Mouse (Mus musculus) brown adipose tissue, adult 24 weeks (tissue): Measurements from ENCODE around the gene Mpped2. TPM values are rescaled to one million over a fixed set of nuclear protein-coding genes. Genes with fewer than 3 reads are reported as not detected.

Experiments
- H3K27ac ChIP-seq: fragments of 200-500 bp; replicated peaks from 2 replicates; pipeline ENCODE4 v1.5.1; 2012; ENCODE audit warnings: low read depth, mild to moderate bottlenecking, low read length
- H3K4me1 ChIP-seq: fragments of 200-500 bp; 2 replicates; pipeline ENCODE4 v1.6.1; 2012; ENCODE audit warnings: low read length, mixed read lengths; ENCODE audit not compliant: control insufficient read depth, insufficient read depth, insufficient read length
- H3K4me3 ChIP-seq: fragments of 200-500 bp; 2 replicates; pipeline ENCODE4 v1.5.1; 2012; ENCODE audit warnings: low read depth, mild to moderate bottlenecking, low read length, moderate library complexity; ENCODE audit not compliant: insufficient read depth
- polyA plus RNA-seq: library from polyadenylated mRNA; stranded (reverse); fragments of >200 nt; gene quantifications from 2 replicates; pipeline ENCODE4 v1.2.4, GENCODE M21; 2012; ENCODE audit not compliant: missing spikeins, insufficient read depth, insufficient read length

Gene Mpped2
- polyA plus RNA-seq, 1 experiment, result 3.0 TPM

DNA sequence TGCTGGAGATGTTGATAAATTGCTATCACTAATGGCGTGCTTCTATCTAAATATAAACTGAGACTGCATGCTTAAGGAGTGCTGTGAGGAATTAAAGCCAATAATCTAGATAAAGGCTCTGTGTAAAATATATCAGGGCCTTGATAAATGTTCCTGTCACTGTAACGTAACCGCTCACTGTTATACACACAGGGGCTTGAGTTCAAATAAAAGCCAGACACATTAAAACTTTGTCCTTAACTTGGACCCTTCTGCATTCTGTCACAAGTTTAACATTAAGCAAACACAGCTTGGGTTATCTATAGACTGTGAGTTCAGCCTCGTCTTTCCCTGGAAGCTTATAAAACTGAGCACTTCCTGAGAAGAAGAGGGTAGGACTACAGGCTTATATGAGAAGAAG, 164.6 kb downstream of the Mpped2 start:
- Histone ChIP-seq H3K4me1 (no peaks in the 10 kb centered on the region), H3K27ac (no peak overlapping the region), H3K4me3 (no peak overlapping the region)

- Histone ChIP-seq H3K4me1 (no peaks in the 10 kb centered on the region), H3K27ac (no peak overlapping the region), H3K4me3 (no peak overlapping the region)
These were observed 168.0 kb downstream of the Mpped2 start for GRCm38 (mm10) chr2:106860856-106861679.

GRCm38 (mm10) chr2:106863050-106863653, 170.1 kb downstream of the Mpped2 start:
- no peak overlapping the region for H3K27ac ChIP-seq
- H3K4me3 ChIP-seq, result no peak overlapping the region
- H3K4me1 ChIP-seq, result no peaks in the 10 kb centered on the region

DNA sequence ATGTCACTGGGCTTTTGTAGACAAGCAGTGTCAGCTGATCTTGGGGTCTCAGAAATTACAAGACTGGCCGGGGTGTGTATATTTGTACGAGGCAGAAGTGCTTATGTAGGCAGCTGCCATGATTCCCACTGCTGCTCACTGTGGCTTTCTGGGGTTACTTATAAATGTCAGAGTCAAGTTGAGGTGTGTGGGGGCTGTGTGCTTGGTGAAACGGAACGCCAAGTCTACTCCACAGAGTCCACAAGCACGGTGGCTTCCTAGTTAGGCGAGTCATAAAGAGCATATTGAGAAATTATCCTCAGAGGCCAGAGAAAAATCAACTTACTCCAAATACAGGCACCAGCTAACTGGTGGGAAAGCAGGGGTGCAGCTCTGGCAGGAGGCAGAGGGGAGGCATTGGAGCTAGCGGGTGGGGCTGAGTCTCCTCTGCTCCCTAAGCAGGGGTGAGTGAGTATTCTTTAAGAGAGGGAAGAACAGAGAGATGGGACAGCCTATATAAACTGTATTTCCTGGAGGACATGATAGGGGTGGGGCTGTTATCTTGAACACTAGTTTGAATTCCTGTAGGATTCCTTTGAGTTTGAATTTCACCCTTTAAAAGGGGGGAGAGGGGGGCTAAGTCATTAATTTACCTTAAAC, 172.2 kb downstream of the Mpped2 start:
- Histone ChIP-seq H3K4me3 (no peak overlapping the region), H3K4me1 (no peaks in the 10 kb centered on the region), H3K27ac (no peak overlapping the region)

DNA sequence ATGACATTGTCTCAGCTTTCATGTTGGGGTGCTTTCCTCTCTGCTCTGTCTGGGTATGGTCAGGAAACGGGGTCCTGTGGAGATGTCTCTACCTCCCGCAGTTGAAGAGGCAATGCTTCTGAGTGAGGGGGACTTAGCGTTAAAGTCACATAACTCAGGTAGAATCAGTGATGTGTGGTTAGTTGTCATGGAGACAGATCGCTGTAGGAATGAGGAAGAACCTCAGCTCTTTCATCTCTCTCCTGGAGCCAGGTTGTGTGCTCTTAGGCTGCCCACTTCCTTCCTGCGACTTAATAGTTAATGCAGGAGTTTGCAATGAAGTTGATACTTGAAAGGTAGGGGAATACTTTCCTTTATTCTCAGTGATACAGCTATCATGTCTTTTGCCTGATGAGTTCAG, 173.2 kb downstream of the Mpped2 start:
- no peak overlapping the region for H3K4me3 ChIP-seq
- no peak overlapping the region for H3K27ac ChIP-seq
- H3K4me1 ChIP-seq, result no peaks in the 10 kb centered on the region

DNA sequence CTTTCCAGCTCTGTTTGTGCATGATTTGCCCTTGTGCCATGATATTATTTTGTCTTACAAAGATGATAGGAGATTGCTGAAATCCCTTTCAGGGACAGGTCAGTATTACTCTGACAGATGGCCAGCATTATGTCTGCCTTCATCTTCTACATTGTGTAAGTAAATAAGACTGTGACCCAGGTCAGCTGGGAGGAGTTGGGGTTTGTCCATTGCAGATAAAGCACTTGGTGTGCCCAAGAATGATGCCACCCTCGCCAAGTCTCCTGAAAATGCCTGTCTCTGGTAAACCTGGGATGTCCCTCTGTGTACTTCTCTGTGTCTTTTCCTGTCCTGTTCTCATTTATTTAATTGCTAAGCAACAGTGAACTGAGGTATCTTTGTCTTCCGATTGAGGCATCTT, 177.8 kb downstream of the Mpped2 start:
- Histone ChIP-seq H3K4me3 (no peak overlapping the region), H3K27ac (no peak overlapping the region), H3K4me1 (no peaks in the 10 kb centered on the region)

DNA sequence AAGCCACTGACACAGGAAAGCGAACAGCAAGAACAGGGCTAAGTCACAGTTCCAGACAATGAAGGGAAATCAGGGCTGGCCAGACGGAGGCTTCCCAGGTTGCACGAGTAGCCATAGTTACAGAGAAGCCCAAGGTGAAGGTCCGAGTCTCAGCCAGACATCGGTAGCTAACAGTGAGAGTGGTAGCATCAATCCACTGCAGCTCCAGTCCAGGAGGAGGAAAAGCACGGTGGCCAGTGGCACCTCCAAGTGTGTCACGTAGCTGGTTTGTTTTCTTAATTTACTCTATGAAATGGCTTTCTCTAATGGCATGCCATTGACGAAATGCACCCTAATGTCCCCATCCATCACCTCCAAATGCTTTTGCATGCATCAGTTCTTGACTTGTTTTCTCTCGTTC, 180.1 kb downstream of the Mpped2 start:
- H3K4me3 ChIP-seq, result no peak overlapping the region
- no peaks in the 10 kb centered on the region for H3K4me1 ChIP-seq
- no peak overlapping the region for H3K27ac ChIP-seq

DNA sequence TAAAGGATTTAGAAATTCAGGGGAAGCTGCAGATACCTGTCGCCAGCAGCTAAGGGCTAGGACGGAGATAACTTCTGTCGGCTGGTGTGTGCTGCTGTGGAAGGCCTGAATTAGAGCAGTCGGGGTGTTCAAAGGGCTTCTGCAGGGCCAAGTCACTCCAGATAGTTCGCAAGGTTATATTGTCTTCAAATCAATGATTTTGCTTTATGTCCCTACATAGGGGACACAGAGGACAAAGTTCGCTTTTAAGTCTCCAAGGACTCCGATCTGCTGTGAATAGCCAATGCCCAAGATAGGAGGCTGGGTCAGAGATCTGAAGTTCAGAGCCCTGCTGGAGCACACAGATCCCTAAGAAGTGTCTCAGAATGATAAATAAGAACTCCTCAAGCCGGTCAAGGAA, 190.3 kb downstream of the Mpped2 start:
- H3K4me1 ChIP-seq, result no peaks in the 10 kb centered on the region
- no peak overlapping the region for H3K27ac ChIP-seq
- no peak overlapping the region for H3K4me3 ChIP-seq

GRCm38 (mm10) chr2:106888174-106888573, 195.1 kb downstream of the Mpped2 start:
- H3K27ac ChIP-seq, result no peak overlapping the region
- H3K4me3 ChIP-seq, result no peak overlapping the region
- no peaks in the 10 kb centered on the region; the same call in 1 of the 2 replicates for H3K4me1 ChIP-seq

GRCm38 (mm10) chr2:106889297-106890000, 196.4 kb downstream of the Mpped2 start:
- H3K4me1 ChIP-seq, result no peaks in the 10 kb centered on the region; the same call in 1 of the 2 replicates
- H3K4me3 ChIP-seq, result no peak overlapping the region
- no peak overlapping the region for H3K27ac ChIP-seq

DNA sequence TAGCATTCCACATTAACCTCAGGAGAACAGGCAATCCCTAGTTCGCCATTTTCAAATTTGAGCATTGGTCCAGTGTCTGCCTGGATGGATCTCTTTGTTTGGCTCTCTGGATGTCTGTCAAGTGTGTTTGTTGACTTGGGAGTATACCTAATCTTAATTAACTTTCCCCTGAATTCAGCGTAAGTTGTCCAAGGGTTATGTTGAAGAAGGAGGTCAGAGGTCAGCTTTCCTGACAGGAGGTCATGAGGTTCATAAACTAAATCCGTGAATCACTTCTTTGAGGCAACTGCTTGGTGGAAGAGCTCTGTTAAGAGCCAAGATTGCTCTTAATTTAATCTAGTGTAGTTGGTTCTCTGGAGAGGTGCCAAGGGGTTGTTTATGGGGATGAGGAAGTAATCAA, 200.3 kb downstream of the Mpped2 start:
- no peak overlapping the region for H3K27ac ChIP-seq
- H3K4me1 ChIP-seq, result no peaks in the 10 kb centered on the region; the same call in 1 of the 2 replicates
- no peak overlapping the region for H3K4me3 ChIP-seq

DNA sequence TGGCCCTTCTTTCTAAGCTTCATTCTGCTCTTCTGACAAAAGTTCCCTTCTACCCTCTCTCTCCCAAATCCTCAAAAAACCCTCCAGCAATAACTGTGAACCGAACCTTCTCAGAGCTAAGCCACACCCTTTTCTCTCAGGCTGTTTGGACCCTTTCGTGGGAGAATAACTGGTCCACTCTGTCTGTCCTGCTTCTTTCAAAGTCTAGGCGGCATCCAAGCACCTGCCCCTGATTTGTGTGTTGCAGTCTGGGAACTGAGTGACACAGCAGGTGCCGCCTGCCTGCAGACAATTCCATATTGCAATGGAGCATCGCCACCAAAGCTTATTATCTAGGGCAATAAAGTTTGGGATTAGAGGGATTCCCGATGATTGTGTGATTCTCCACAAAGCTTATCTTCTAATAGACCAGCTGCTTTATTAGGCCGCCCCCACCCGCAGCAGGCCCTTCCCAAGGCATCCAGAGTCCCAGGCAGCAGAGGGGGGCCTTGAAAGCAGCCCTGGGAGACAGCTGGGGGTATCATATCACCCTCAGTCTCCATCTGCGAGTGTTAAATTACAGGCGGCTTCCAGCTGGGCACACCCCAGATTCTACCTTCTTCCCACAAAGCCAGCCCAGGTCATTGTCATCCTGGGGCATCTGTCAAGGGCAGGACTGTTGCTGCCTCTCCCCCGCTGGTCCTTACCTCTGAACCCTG, 202.4 kb downstream of the Mpped2 start:
- Histone ChIP-seq H3K27ac (no peak overlapping the region), H3K4me1 (no peaks in the 10 kb centered on the region), H3K4me3 (no peak overlapping the region)

- H3K4me1 ChIP-seq, result no peaks in the 10 kb centered on the region
- H3K27ac ChIP-seq, result no peak overlapping the region
- H3K4me3 ChIP-seq, result no peak overlapping the region
These were observed 202.9 kb downstream of the Mpped2 start for GRCm38 (mm10) chr2:106896024-106896384.

DNA sequence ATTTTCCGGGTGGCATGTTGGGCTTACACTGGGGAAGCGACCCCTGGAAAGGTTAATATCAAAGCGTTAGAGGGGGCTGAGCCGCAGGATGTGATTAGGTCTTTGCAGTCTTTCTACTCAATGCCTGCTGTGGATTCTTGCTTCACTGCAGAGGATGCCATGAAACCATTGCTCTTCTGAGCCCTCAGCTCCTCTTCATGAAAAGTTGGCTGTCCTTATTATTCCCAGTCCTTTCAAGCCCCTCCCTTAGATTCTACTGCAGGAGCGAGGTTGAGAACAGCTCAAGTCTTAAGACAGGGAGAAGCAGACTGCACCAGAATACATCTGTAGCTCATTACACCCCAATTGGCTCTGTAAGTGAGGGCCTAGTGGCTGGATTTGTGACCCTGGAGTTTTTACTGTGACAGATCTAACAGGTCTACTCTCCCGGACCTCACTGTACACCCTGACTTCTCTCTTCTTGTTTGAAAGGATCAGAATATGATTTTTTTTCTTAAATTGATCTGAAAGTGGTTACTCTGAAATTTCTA, 218.9 kb downstream of the Mpped2 start:
- Histone ChIP-seq H3K27ac (no peak overlapping the region), H3K4me1 (no peaks in the 10 kb centered on the region), H3K4me3 (no peak overlapping the region)
